ENCODE assay signal across 17 mouse cellular contexts in genomic region chr8:79114561-79114960, GRCm38 (mm10).
DNase-seq lines count a peak whose midpoint lies in the region; ATAC-seq and TF ChIP-seq lines count a peak whose summit lies in the region.
"Had no signal": no experiment of that assay in that cellular context is flagged by ENCODE, and none has a peak within 500 bp of the region (broad histone marks: within the 10 kb centered on the region; RNA-seq: fewer than 3 reads in every experiment).

No protein-coding gene starts in this region.

- no peaks in the 10 kb centered on the region for H3K9me3 ChIP-seq in heart, embryonic 11.5 days (replicated peaks; ENCODE audit: control insufficient read depth, low read length)
- H3K9me3 ChIP-seq in kidney, postnatal 0 days (replicated peaks; ENCODE audit: low read length): no peaks in the 10 kb centered on the region
- H3K9me3 ChIP-seq: hindbrain, embryonic 13.5 days; limb, embryonic 10.5 days; midbrain, embryonic 15.5 days; neural tube, embryonic 13.5 days had no signal

- H3K4me3 ChIP-seq in heart, embryonic 11.5 days (ENCODE audit: low read depth, low read length): no peak overlapping the region
- no peak overlapping the region for H3K4me3 ChIP-seq in kidney, postnatal 0 days (replicated peaks; ENCODE audit: low read depth, low read length)
- H3K4me3 ChIP-seq: hindbrain, embryonic 13.5 days; limb, embryonic 10.5 days; midbrain, embryonic 15.5 days; neural tube, embryonic 13.5 days had no signal

- H3K9ac ChIP-seq in heart, embryonic 11.5 days (ENCODE audit: low read depth, low read length): no peak overlapping the region
- no peak overlapping the region for H3K9ac ChIP-seq in kidney, postnatal 0 days (ENCODE audit: low read depth, low read length)
- H3K9ac ChIP-seq: hindbrain, embryonic 13.5 days; midbrain, embryonic 15.5 days; neural tube, embryonic 13.5 days had no signal

- H3K27ac ChIP-seq in heart, embryonic 11.5 days (ENCODE audit: low read depth, low read length): no peak overlapping the region
- no peak overlapping the region for H3K27ac ChIP-seq in kidney, postnatal 0 days
- H3K27ac ChIP-seq: hindbrain, embryonic 13.5 days; limb, embryonic 10.5 days; midbrain, embryonic 15.5 days; neural tube, embryonic 13.5 days had no signal

- no peak for TF ChIP-seq CTCF in kidney, postnatal 0 days (IDR thresholded peaks at IDR 0.05; ENCODE audit: low read depth)

- DNase-seq in heart, adult 11 months: peak; percentile 93
- DNase-seq in lung, postnatal 36 days: peak; percentile 25
- no peak for DNase-seq in lung, postnatal 14 days
- no peak for DNase-seq in kidney, postnatal 0 days (ENCODE audit: low spot score)
- peak; percentile 42 for DNase-seq in yolk sac, embryonic 10.5 days (ENCODE audit: low spot score)
- no peak for DNase-seq in natural killer cell, adult 2 months (ENCODE audit: low spot score in 2 of 2)
- DNase-seq in left cerebral cortex, postnatal 4 days: no peak
- DNase-seq: B cell, adult 2 months; lung, postnatal 10 days; right cerebral cortex, postnatal 14 days; thymus, postnatal 25 days had no signal

- peaks cover 8% of the 10 kb centered on the region for H3K4me1 ChIP-seq in heart, embryonic 11.5 days (ENCODE audit: control insufficient read depth, insufficient read depth, low read length)
- H3K4me1 ChIP-seq in kidney, postnatal 0 days (replicated peaks; ENCODE audit: insufficient read depth, low read length): no peaks in the 10 kb centered on the region; the same call in 1 of the 2 replicates
- H3K4me1 ChIP-seq: hindbrain, embryonic 13.5 days; limb, embryonic 10.5 days; midbrain, embryonic 15.5 days; neural tube, embryonic 13.5 days had no signal

- no peak overlapping the region for H3K4me2 ChIP-seq in heart, embryonic 11.5 days
- H3K4me2 ChIP-seq in kidney, postnatal 0 days (ENCODE audit: low read length): no peak overlapping the region
- H3K4me2 ChIP-seq: hindbrain, embryonic 13.5 days; midbrain, embryonic 15.5 days; neural tube, embryonic 13.5 days had no signal

- H3K36me3 ChIP-seq in heart, embryonic 11.5 days (ENCODE audit: control insufficient read depth, insufficient read depth, low read length): peaks cover 7% of the 10 kb centered on the region; the same call in 1 of the 2 replicates
- H3K36me3 ChIP-seq in kidney, postnatal 0 days (ENCODE audit: insufficient read depth, low read length): peaks cover 8% of the 10 kb centered on the region; the same call in 1 of the 2 replicates
- H3K36me3 ChIP-seq: midbrain, embryonic 15.5 days had no signal

- 77% methylated on average over 6 of the region's 6 CpGs for WGBS in heart, embryonic 11.5 days (ENCODE audit: insufficient replicate concordance)
- 65% methylated on average over 6 of the region's 6 CpGs for WGBS in kidney, postnatal 0 days

- intact Hi-C loops in left cerebral cortex, postnatal 4 days (cut with DNase I): no loop called here

- H3K27me3 ChIP-seq in heart, embryonic 11.5 days (ENCODE audit: control insufficient read depth, insufficient read depth, low read length): no peaks in the 10 kb centered on the region
- no peaks in the 10 kb centered on the region for H3K27me3 ChIP-seq in kidney, postnatal 0 days (ENCODE audit: insufficient read depth, low read length)
- H3K27me3 ChIP-seq: hindbrain, embryonic 13.5 days; midbrain, embryonic 15.5 days; neural tube, embryonic 13.5 days had no signal

- ATAC-seq in heart, embryonic 11.5 days (replicated peaks; ENCODE audit: insufficient number of reproducible peaks, low FRiP score, low TSS enrichment): no peak
- ATAC-seq in kidney, postnatal 0 days (replicated peaks; ENCODE audit: low FRiP score, low read depth): peak; percentile 50; the same call in 1 of the 2 replicates
- ATAC-seq: activated CD4-positive, CD25-positive, alpha-beta regulatory T cell, adult 4 months; midbrain, embryonic 15.5 days had no signal

Comparison
In these comparisons a context has a peak if more than half of its experiments do, and no peak if none do; other contexts are left out.
1. DNase-seq: peak in heart, adult 11 months (single experiment), lung, postnatal 36 days (single experiment) and yolk sac, embryonic 10.5 days (single experiment); none in lung, postnatal 14 days (single experiment), kidney, postnatal 0 days (single experiment), natural killer cell, adult 2 months (0 of 2) and left cerebral cortex, postnatal 4 days (single experiment).